Mouse (Mus musculus): ENCODE results near the gene Slc35a3. TPM values are rescaled to one million over a fixed set of nuclear protein-coding genes. Genes with fewer than 3 reads are reported as not detected.

Slc35a3 gene
- polyA plus RNA-seq, 1 experiment from 2014 or later, result 22.3 TPM

DNA sequence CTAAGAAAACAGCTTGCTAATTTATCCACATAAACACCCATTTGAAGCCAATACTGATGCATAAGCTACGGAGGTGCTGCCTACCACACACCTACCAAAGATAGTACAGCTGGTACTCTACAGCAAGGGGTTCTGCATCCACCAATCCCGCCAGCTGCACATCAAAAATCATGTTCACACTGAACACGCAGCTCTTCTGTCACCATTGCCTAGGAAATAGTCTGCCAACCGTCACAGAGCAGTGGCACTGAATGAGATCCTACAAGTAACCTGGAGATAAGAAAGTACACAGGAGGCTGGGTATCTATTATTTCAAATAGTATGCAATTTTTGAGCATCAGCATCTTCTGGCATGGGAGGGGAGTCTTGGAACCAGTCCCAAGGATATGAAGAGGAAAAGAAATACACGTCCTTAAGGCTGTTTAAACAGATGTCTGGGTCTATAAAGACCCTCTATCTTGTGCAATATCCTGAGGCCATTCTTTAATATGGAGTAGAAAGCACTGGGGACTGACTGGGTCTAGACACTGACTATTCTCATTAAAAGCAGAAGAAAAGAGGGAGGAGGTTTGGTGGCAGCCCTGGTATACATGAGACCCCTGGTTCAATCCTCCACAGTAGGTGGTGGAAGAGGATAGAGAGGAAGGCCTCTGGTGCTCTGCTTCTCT lies 59.2 kb downstream of the Slc35a3 start:
- H3K4me1 ChIP-seq, result no peaks in the 10 kb centered on the region
- WGBS, result 65% methylated on average over 5 of the region's 5 CpGs
- H3K4me2 ChIP-seq, result no peak overlapping the region
- H3K9ac ChIP-seq, result no peak overlapping the region
- H3K27me3 ChIP-seq (replicated peaks), result no peaks in the 10 kb centered on the region
- H3K4me3 ChIP-seq (replicated peaks), result no peak overlapping the region
- 0 out of 2 replicates have a peak, but pooled peaks cover 3% of the 10 kb centered on the region for H3K36me3 ChIP-seq
- H3K27ac ChIP-seq, result no peak overlapping the region
- no peaks in the 10 kb centered on the region for H3K9me3 ChIP-seq
- ATAC-seq (ENCODE audit: insufficient read depth, low FRiP score, low read depth), result no peak

DNA sequence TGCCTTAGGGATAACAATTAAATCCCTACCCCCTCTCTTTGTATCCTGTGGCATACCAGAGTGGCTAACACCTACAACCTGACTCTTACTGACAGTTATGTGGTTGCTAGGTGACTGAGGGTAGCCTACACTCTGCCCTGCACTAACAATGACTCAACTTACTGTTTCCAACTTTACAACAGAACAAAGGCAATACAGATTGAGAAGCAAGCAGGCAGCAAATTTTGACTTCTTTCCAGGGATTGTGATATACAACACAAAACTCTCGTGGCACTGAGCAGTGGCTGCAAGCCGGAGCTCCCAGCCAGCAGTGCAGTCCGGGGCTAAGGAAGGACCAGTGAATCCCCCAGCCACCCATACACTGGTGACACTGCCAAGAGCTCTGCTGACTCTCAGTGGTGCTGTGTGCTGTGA lies 60.6 kb downstream of the Slc35a3 start:
- no peak for ATAC-seq (ENCODE audit: insufficient read depth, low FRiP score, low read depth)
- 69% methylated on average over 3 of the region's 3 CpGs for WGBS
- no peak overlapping the region for H3K27ac ChIP-seq

DNA sequence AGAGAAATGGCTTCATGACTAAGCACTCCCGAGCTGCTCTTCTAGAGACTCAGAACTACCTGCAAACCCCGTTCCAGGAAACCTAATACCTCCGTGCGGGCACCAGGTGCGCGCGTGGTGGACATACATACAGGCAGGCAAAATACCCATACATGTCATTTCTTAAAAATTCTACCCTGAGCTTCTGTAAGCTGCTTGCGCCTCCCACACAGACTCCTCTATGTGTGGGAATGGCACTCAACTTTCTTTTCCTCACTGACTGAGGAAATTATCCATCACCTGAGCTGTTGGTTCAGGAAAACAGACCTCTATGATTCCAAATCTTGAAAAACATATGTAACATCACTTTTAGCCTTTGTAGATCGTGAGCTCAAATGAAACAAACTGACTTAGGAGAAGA lies 61.9 kb downstream of the Slc35a3 start:
- no peak overlapping the region for H3K9ac ChIP-seq
- peaks cover 3% of the 10 kb centered on the region; the same call in 1 of the 2 replicates for H3K36me3 ChIP-seq
- H3K27ac ChIP-seq, result no peak overlapping the region
- H3K4me1 ChIP-seq, result no peaks in the 10 kb centered on the region
- H3K27me3 ChIP-seq (replicated peaks), result no peaks in the 10 kb centered on the region
- WGBS, result 93% methylated on average over 9 of the region's 9 CpGs
- no peak overlapping the region for H3K4me2 ChIP-seq
- H3K4me3 ChIP-seq (replicated peaks), result no peak overlapping the region
- no peaks in the 10 kb centered on the region for H3K9me3 ChIP-seq
- ATAC-seq (ENCODE audit: insufficient read depth, low FRiP score, low read depth), result no peak

More for the DNA sequence above, 60.6 kb downstream of the Slc35a3 start:
- no peak overlapping the region for H3K9ac ChIP-seq
- H3K4me2 ChIP-seq, result no peak overlapping the region
- H3K9me3 ChIP-seq, result no peaks in the 10 kb centered on the region
- no peaks in the 10 kb centered on the region for H3K4me1 ChIP-seq
- 0 out of 2 replicates have a peak, but pooled peaks cover 3% of the 10 kb centered on the region for H3K36me3 ChIP-seq
- no peak overlapping the region for H3K4me3 ChIP-seq (replicated peaks)
- no peaks in the 10 kb centered on the region for H3K27me3 ChIP-seq (replicated peaks)

DNA sequence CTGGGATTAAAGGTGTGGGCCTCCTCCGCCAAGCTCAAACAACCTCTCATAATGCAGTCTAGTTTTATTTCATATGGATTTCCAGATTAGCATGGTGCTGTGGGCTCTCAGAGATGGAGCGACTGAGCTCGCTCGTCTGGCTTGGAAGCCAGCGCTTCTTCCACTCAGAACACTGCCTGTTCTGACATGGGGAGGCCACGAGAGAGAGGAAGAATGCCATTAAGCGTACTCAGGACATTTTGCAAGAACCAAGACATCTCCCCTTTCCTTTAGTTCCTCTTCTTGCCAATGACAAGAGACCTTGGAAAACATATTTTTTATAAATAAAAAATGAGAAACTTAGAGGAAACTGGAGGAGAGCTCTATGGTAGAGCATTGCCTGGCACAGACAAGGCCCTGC lies 63.8 kb downstream of the Slc35a3 start:
- no peaks in the 10 kb centered on the region for H3K27me3 ChIP-seq (replicated peaks)
- H3K4me3 ChIP-seq (replicated peaks), result no peak overlapping the region
- H3K4me1 ChIP-seq, result no peaks in the 10 kb centered on the region
- no peaks in the 10 kb centered on the region for H3K9me3 ChIP-seq
- no peak overlapping the region for H3K9ac ChIP-seq
- no peak for ATAC-seq (ENCODE audit: insufficient read depth, low FRiP score, low read depth)
- H3K36me3 ChIP-seq, result peaks cover 10% of the 10 kb centered on the region; the same call in 1 of the 2 replicates
- no peak overlapping the region for H3K4me2 ChIP-seq
- 87% methylated on average over 7 of the region's 7 CpGs for whole genome bisulfite sequencing
- no peak overlapping the region for H3K27ac ChIP-seq

DNA sequence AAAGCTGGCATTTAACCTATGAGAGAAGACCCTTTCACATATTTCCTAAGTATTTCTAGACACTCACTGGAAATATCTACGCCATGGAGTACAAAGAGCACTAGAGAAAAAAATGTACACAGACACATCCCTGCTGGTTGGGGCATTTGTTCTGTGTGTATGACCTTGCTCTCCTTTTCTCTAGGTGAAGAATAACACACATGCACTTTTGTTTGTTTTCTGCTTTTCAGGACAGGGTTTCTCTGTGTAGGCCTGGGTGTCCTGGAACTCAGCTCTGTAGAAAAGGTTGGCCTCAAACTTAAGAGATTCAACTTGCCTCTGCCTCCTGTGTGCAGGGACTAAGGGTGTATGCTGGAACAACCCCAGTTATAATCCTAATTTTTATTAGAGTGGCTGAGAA lies 66.2 kb downstream of the Slc35a3 start:
- H3K27ac ChIP-seq, result no peak overlapping the region
- H3K36me3 ChIP-seq, result peaks cover 28% of the 10 kb centered on the region
- WGBS, result 94% methylated on average over 1 of the region's 1 CpGs
- H3K4me3 ChIP-seq (replicated peaks), result no peak overlapping the region
- H3K9me3 ChIP-seq, result no peaks in the 10 kb centered on the region
- H3K4me2 ChIP-seq, result no peak overlapping the region
- no peaks in the 10 kb centered on the region for H3K27me3 ChIP-seq (replicated peaks)
- H3K4me1 ChIP-seq, result no peaks in the 10 kb centered on the region
- no peak for ATAC-seq (ENCODE audit: insufficient read depth, low FRiP score, low read depth)
- H3K9ac ChIP-seq, result no peak overlapping the region

DNA sequence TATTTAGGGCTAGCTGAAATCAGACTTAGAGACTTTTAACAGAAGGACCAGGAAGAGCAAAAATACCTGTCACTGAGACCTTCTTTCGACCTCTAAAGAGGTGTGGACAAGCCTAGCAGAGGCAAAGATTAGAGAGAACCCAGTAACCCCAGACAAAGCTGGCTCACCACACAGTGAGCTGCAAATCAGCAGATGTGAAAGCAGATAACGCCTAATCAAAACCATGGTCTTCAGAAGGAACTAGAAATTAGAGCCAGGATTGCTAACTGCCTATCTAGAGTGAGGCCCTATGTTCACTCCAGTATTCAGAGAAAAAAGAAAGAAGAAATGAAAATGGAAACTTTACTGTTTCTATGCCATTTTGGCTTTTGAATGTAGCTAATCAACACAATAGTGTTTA lies 70.3 kb downstream of the Slc35a3 start:
- Histone ChIP-seq H3K9ac (no peak overlapping the region), H3K36me3 (peaks cover 38% of the 10 kb centered on the region), H3K27ac (no peak overlapping the region), H3K27me3 (replicated peaks) (no peaks in the 10 kb centered on the region), H3K4me2 (no peak overlapping the region), H3K4me1 (no peaks in the 10 kb centered on the region), H3K4me3 (replicated peaks) (no peak overlapping the region), H3K9me3 (no peaks in the 10 kb centered on the region)
- 93% methylated on average over 2 of the region's 2 CpGs for WGBS
- no peak for ATAC-seq (ENCODE audit: insufficient read depth, low FRiP score, low read depth)

DNA sequence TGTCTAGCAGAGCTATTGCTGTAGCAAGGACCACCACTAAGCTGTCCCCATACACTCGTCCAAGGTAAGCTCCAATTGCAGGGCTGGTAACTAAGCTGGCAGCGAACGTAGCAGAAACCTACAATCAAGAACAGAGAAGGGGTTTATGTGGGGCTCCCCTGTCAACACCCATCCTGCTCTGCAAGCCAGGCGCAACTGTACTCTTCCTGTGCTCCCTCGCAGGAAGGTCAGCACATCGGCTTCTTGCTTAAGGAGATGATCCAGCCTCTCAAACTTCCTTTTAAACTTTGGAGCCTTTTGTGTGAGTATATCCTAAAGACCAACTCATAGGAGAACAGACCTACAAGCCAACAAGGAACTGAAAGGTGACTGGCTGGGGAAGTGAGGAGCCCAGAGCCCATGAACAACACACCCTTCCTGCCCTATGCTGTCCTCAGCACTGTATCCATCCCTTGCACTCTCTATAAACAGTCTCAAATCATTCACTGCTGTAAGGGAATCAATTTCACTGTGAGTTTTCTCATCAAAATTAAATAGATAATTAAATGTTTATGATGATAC lies 70.7 kb downstream of the Slc35a3 start:
- H3K4me1 ChIP-seq, result no peaks in the 10 kb centered on the region
- no peaks in the 10 kb centered on the region for H3K27me3 ChIP-seq (replicated peaks)
- H3K36me3 ChIP-seq, result peaks cover 38% of the 10 kb centered on the region
- H3K4me2 ChIP-seq, result no peak overlapping the region
- no peak overlapping the region for H3K4me3 ChIP-seq (replicated peaks)
- no peak overlapping the region for H3K27ac ChIP-seq
- no peak overlapping the region for H3K9ac ChIP-seq
- no peaks in the 10 kb centered on the region for H3K9me3 ChIP-seq
- WGBS, result 94% methylated on average over 6 of the region's 6 CpGs
- no peak for ATAC-seq (ENCODE audit: insufficient read depth, low FRiP score, low read depth)

DNA sequence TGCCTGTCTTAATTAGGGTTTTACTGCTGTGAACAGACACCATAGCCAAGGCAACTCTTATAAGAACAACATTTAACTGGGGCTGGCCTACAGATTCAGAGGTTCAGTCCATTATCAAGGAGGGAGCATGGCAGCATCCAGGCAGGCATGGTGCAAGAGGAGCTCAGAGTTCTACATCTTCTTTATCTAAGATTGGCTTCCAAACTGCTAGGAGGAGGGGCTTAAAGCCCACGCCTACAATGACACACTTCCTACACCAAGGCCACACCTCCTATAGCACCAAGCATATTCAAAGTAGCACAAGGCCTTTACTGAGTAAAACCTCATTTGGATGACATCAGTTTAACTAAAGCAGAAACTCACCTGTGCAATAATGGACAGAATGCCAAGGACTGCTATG lies 72.6 kb downstream of the Slc35a3 start:
- ATAC-seq (ENCODE audit: insufficient read depth, low FRiP score, low read depth), result no peak
- no peaks in the 10 kb centered on the region for H3K9me3 ChIP-seq
- H3K4me1 ChIP-seq, result no peaks in the 10 kb centered on the region
- H3K27me3 ChIP-seq (replicated peaks), result no peaks in the 10 kb centered on the region
- H3K9ac ChIP-seq, result no peak overlapping the region
- no peak overlapping the region for H3K4me2 ChIP-seq
- H3K27ac ChIP-seq, result no peak overlapping the region
- 76% methylated on average over 1 of the region's 1 CpGs for WGBS
- peaks cover 53% of the 10 kb centered on the region for H3K36me3 ChIP-seq
- no peak overlapping the region for H3K4me3 ChIP-seq (replicated peaks)

DNA sequence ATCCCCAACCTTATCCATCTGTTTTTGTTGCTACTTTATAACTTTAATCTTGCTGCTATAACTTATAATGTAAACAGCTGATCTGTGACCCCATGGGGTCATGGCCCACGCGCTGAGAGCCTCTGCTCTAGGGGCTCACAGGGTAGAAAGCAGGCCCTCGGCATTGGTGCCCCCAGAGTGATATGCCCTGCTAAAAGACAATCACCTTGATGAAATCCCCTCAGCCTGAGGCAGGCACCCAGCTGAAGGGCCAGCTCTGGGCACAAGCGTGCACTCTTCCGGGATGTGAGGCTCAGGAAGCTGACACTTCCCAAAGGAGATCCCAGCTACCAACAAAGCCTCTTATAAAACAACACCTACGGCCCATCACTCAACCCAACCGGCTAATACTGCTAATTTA lies 74.1 kb downstream of the Slc35a3 start:
- H3K4me1 ChIP-seq, result no peaks in the 10 kb centered on the region
- H3K27ac ChIP-seq, result no peak overlapping the region
- no peaks in the 10 kb centered on the region for H3K9me3 ChIP-seq
- WGBS, result 81% methylated on average over 7 of the region's 7 CpGs
- H3K27me3 ChIP-seq (replicated peaks), result no peaks in the 10 kb centered on the region
- peaks cover 58% of the 10 kb centered on the region for H3K36me3 ChIP-seq
- ATAC-seq (ENCODE audit: insufficient read depth, low FRiP score, low read depth), result no peak
- no peak overlapping the region for H3K4me2 ChIP-seq
- no peak overlapping the region for H3K9ac ChIP-seq
- no peak overlapping the region for H3K4me3 ChIP-seq (replicated peaks)

DNA sequence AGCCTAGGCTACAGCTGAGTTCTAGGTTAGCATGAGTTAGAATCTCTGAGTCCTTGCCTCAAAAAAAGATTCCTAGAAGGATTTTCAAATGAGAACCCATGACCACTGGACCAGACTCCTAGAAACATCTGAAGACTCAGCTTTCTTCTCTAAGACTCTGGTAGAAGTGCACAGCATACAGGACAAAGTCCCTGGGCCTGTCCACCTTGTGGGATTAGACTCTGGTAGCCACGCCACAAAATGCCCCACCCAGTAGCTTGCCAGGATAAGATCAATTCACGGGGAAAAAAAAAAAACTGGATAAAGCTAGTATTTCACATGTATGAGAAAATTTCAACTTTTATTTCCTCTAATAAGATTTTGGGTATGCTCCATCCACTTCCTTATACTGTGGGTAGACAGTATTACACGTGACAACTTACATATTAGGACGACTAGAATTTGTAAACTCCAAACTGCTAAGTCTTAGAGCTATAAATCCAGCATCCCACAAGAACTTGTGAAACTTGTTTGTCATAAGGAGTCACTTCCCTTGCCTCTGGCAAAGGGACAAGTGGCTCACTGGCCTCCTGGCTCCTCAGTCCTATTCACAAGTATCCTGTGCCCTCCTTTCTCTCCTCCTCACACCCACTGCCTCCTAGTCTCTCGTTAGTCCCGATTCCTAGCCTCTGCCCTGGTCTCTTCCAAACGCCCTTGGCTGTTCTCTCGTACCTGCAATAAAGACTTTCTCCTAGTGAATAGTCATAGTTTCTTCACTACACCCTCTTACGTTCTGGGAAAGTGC lies 74.7 kb downstream of the Slc35a3 start:
- H3K4me1 ChIP-seq, result no peaks in the 10 kb centered on the region
- no peak overlapping the region for H3K9ac ChIP-seq
- WGBS, result 83% methylated on average over 9 of the region's 9 CpGs
- H3K27me3 ChIP-seq (replicated peaks), result no peaks in the 10 kb centered on the region
- no peak overlapping the region for H3K4me2 ChIP-seq
- no peak overlapping the region for H3K27ac ChIP-seq
- no peaks in the 10 kb centered on the region for H3K9me3 ChIP-seq
- ATAC-seq (ENCODE audit: insufficient read depth, low FRiP score, low read depth), result no peak
- no peak overlapping the region for H3K4me3 ChIP-seq (replicated peaks)
- H3K36me3 ChIP-seq, result peaks cover 54% of the 10 kb centered on the region

DNA sequence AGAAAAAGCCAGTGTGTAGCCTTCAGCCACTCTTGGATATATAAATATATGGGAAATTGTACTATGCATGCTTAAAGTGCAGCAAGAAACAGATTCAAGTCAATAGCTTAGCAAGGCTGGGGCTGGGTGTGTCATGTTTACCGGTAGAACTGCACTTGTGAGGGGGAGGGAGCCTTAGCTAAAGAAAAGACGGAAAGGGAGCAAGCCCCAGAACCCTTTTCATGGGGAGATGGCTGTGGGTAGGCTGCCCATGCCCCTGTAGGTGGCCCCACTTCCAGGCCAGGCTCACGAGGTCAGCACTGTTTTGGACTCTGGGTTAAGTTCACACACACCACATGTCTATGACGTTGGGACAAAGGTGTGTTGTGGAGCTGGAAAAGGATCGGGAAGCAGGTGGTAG lies 76.8 kb downstream of the Slc35a3 start:
- no peaks in the 10 kb centered on the region for H3K4me1 ChIP-seq
- 59% methylated on average over 5 of the region's 5 CpGs for WGBS
- H3K27ac ChIP-seq, result no peak overlapping the region
- ATAC-seq (ENCODE audit: insufficient read depth, low FRiP score, low read depth), result no peak
- H3K9ac ChIP-seq, result no peak overlapping the region
- H3K4me3 ChIP-seq (replicated peaks), result no peak overlapping the region
- H3K27me3 ChIP-seq (replicated peaks), result no peaks in the 10 kb centered on the region
- no peaks in the 10 kb centered on the region for H3K9me3 ChIP-seq
- peaks cover 40% of the 10 kb centered on the region for H3K36me3 ChIP-seq
- H3K4me2 ChIP-seq, result no peak overlapping the region

DNA sequence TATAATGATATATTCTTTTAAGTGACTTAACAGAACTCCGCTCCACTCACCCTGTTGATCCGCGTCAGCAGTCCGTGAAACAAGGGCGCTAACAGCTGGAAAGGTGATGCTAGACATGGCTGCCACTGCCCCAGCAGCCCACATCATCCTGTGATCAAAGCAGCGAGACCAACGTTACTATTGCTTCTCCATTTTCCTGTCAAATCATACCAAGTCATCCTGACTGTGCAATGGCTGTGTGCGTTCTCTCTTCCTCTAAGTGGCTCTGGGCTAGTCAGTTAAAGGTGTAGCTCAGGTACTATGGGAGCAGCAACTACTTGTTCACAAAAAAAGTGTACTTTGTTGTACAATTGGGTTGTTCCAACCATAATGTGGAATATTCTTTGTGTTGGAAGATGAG lies 77.8 kb downstream of the Slc35a3 start:
- no peak overlapping the region for H3K9ac ChIP-seq
- 92% methylated on average over 8 of the region's 8 CpGs for WGBS
- no peaks in the 10 kb centered on the region for H3K9me3 ChIP-seq
- H3K36me3 ChIP-seq, result peaks cover 41% of the 10 kb centered on the region
- no peaks in the 10 kb centered on the region for H3K4me1 ChIP-seq
- H3K27ac ChIP-seq, result no peak overlapping the region
- ATAC-seq (ENCODE audit: insufficient read depth, low FRiP score, low read depth), result no peak
- no peaks in the 10 kb centered on the region for H3K27me3 ChIP-seq (replicated peaks)
- H3K4me2 ChIP-seq, result no peak overlapping the region
- H3K4me3 ChIP-seq (replicated peaks), result no peak overlapping the region
